Mouse (Mus musculus): ENCODE data around the gene Doc2a. TPM values are rescaled to one million over a fixed set of nuclear protein-coding genes. Genes with fewer than 3 reads are reported as not detected.

The Doc2a gene
- total and polyA plus RNA-seq, 3 experiments: 2.3 TPM; not detected in 2

DNA sequence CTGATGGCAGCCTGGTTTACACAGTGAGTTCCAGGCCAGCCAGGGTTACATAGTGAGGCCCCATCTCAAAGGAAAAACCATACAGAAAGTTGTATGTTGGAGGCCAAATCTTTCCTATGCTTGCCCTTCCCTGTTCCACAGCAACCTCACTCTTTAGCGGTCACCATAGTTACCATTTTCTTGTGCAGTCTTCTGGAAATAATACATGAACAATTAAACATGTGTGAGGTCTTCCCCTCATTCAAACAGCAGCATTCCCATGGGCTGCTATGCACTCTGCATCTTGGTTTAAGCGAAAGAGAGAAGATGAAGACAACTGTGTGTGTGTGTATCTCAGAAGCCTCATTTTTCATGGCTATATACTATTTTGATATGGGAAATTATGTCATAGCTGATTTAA lies 1.7 kb upstream of the Doc2a start:
- Histone ChIP-seq H3K4me3 (ENCODE audit: control insufficient read depth in 1 of 2, insufficient read depth in 1 of 2, low read depth in 2 of 2, low read length in 2 of 2) (no peak overlapping the region), H3K4me1 (ENCODE audit: control insufficient read depth in 1 of 2, insufficient read depth in 2 of 2, low read length in 2 of 2) (no peaks in the 10 kb centered on the region), H3K36me3 (ENCODE audit: control insufficient read depth in 1 of 2, insufficient read depth in 2 of 2, low read length in 2 of 2) (no peaks in the 10 kb centered on the region), H3K79me2 (ENCODE audit: control insufficient read depth, insufficient read depth, low read length, poor library complexity) (no peaks in the 10 kb centered on the region), H3K9ac (ENCODE audit: control insufficient read depth, low read depth, low read length, poor library complexity, severe bottlenecking) (no peak overlapping the region), H3K27ac (ENCODE audit: control insufficient read depth, low read depth, low read length) (no peak overlapping the region), H3K9me3 (replicated peaks; ENCODE audit: insufficient read depth, low read length) (no peaks in the 10 kb centered on the region), H3K27me3 (ENCODE audit: control insufficient read depth in 1 of 2, insufficient read depth in 2 of 2, low read length in 2 of 2) (peaks cover 5 to 10% of the 10 kb centered on the region in 2 experiments)
- TF ChIP-seq EP300 (IDR thresholded peaks at IDR 0.05; ENCODE audit: low read depth in 1 of 2, low read length in 2 of 2) (no peak), NRF1 (IDR thresholded peaks at IDR 0.05; ENCODE audit: insufficient read depth, low read depth, low read length, poor library complexity, severe bottlenecking) (no peak), TCF12 (IDR thresholded peaks at IDR 0.05; ENCODE audit: low read depth, low read length) (no peak), RCOR1 (IDR thresholded peaks at IDR 0.05; ENCODE audit: low read depth, low read length) (no peak), KAT2A (conservative IDR thresholded peaks at IDR 0.05; ENCODE audit: low read depth, low read length) (no peak), ZNF384 (IDR thresholded peaks at IDR 0.05; ENCODE audit: low read depth, low read length) (no peak), RAD21 (IDR thresholded peaks at IDR 0.05; ENCODE audit: low read depth, low read length) (no peak), MAZ (IDR thresholded peaks at IDR 0.05; ENCODE audit: low read depth, low read length) (no peak), POLR2AphosphoS2 (IDR thresholded peaks at IDR 0.05; ENCODE audit: low read length) (no peak), CHD2 (IDR thresholded peaks at IDR 0.05; ENCODE audit: low read length) (no peak)
- DNase-seq (ENCODE audit: low read depth, low spot score): no peak

DNA sequence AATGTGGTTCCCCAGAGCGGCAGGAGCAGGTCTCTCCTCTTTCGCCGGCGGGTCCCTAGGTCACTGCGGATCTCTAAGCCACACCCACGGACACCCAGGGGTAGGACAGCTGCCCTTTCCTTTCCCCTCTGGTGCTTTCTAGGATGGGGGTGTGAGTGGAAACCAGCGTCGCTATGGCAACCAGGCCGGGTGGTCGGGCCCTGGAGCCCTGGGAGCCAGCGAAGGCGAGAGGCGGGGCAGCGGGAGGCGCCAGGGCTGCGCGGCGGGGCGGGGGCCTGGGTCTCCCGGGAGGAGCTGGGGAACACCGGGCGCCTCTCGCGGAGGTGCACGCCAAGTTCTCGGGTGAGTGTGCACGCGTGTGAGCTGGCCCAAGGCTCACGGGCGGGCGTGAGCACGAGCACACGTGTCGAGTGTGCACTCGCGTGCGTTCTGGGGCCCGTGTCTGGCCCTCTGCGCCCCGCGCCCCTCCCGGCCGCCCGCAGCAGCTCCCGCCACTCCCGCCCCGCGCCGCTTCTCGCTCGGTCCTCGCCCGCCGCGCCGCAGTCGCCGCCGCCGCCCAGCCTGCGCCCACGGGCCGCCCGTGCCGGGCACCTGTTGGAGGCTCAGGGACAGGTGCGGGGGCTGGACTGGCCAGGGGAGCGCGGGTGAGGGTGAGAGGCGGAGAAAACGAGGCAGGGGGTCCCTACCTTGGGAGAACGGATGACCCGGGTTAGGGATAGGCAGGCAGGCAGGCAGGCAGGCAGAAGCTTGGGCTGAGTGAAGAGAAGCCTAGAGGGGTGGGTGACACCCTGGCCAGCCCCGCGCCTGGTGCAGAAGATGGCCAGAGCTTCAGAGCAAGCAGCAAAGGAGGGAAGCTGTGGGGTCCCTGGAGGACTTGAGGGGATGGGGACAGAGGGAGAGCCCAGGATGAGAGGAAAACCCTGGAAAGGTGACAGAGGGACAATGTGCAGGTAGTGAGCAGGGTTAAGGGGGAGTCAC lies 494 bp downstream of the Doc2a start:
- H3K4me3 ChIP-seq (ENCODE audit: control insufficient read depth in 1 of 2, insufficient read depth in 1 of 2, low read depth in 2 of 2, low read length in 2 of 2): no peak overlapping the region
- peaks cover 5 to 6% of the 10 kb centered on the region in 2 experiments for H3K27me3 ChIP-seq (ENCODE audit: control insufficient read depth in 1 of 2, insufficient read depth in 2 of 2, low read length in 2 of 2)
- no peak overlapping the region for H3K9ac ChIP-seq (ENCODE audit: control insufficient read depth, low read depth, low read length, poor library complexity, severe bottlenecking)

More for the DNA sequence above, 494 bp downstream of the Doc2a start:
- no peak overlapping the region for H3K27ac ChIP-seq (ENCODE audit: control insufficient read depth, low read depth, low read length)
- TF ChIP-seq ZNF384 (IDR thresholded peaks at IDR 0.05; ENCODE audit: low read depth, low read length) (no peak), MAZ (IDR thresholded peaks at IDR 0.05; ENCODE audit: low read depth, low read length) (no peak), TAL1 (IDR thresholded peaks at IDR 0.05; ENCODE audit: low read length) (no peak), JUND (IDR thresholded peaks at IDR 0.05; ENCODE audit: low read depth, low read length) (no peak), USF1 (IDR thresholded peaks at IDR 0.05; ENCODE audit: low read depth, low read length) (no peak), USF2 (IDR thresholded peaks at IDR 0.05; ENCODE audit: borderline replicate concordance in 1 of 2, insufficient read depth in 1 of 2, low read depth in 1 of 2, low read length in 2 of 2) (no peak), KAT2A (conservative IDR thresholded peaks at IDR 0.05; ENCODE audit: low read depth, low read length) (no peak), RCOR1 (IDR thresholded peaks at IDR 0.05; ENCODE audit: low read depth, low read length) (no peak), NELFE (IDR thresholded peaks at IDR 0.05; ENCODE audit: low read depth, low read length) (no peak), TBP (IDR thresholded peaks at IDR 0.05; ENCODE audit: low read depth, low read length) (no peak), MAFK (IDR thresholded peaks at IDR 0.05; ENCODE audit: borderline replicate concordance, low read depth, low read length) (no peak), EP300 (IDR thresholded peaks at IDR 0.05; ENCODE audit: low read depth in 1 of 2, low read length in 2 of 2) (no peak), MXI1 (IDR thresholded peaks at IDR 0.05; ENCODE audit: low read depth, low read length) (no peak), ELF1 (IDR thresholded peaks at IDR 0.05; ENCODE audit: low read depth, low read length) (no peak), UBTF (IDR thresholded peaks at IDR 0.05; ENCODE audit: borderline replicate concordance, insufficient read depth, low read depth, low read length) (no peak)
- H3K4me1 ChIP-seq (ENCODE audit: control insufficient read depth in 1 of 2, insufficient read depth in 2 of 2, low read length in 2 of 2): no peaks in the 10 kb centered on the region
- H3K9me3 ChIP-seq (replicated peaks; ENCODE audit: insufficient read depth, low read length): no peaks in the 10 kb centered on the region
- H3K36me3 ChIP-seq (ENCODE audit: control insufficient read depth in 1 of 2, insufficient read depth in 2 of 2, low read length in 2 of 2): no peaks in the 10 kb centered on the region
- H3K79me2 ChIP-seq (ENCODE audit: control insufficient read depth, insufficient read depth, low read length, poor library complexity): no peaks in the 10 kb centered on the region
- DNase-seq (ENCODE audit: low read depth, low spot score): no peak

Measured in MEL (cell line).